Mouse (Mus musculus) midbrain, embryonic 12.5 days (tissue): ENCODE measurements around the gene Pparg. TPM values are rescaled to one million over a fixed set of nuclear protein-coding genes. Genes with fewer than 3 reads are reported as not detected.

ENCODE experiments used
- ATAC-seq: fragments of 200-750 bp; cut with Nextera tagmentation; 2 replicates; pipeline ENCODE4 v1.8.0; 2017; ENCODE audit warnings: low read depth, moderate TSS enrichment, moderate library complexity; ENCODE audit not compliant: low FRiP score
- H3K27ac ChIP-seq: fragments of 300-500 bp; sonication (generic); replicated peaks from 2 replicates; pipeline ENCODE4 v1.5.1; 2016; ENCODE audit warnings: mild to moderate bottlenecking
- H3K27me3 ChIP-seq: fragments of 300-500 bp; sonication (generic); 2 replicates; pipeline ENCODE4 v1.6.1; 2016; ENCODE audit warnings: mild to moderate bottlenecking
- H3K36me3 ChIP-seq: fragments of 300-500 bp; sonication (generic); 2 replicates; pipeline ENCODE4 v1.6.1; 2016
- H3K4me1 ChIP-seq: fragments of 300-500 bp; sonication (generic); 2 replicates; pipeline ENCODE4 v1.6.1; 2016
- H3K4me2 ChIP-seq: fragments of 300-500 bp; sonication (generic); replicated peaks from 2 replicates; pipeline ENCODE4 v1.6.1; 2016; ENCODE audit warnings: mild to moderate bottlenecking, moderate library complexity
- H3K4me3 ChIP-seq: fragments of 300-500 bp; sonication (generic); 2 replicates; pipeline ENCODE4 v1.5.1; 2016; ENCODE audit warnings: mild to moderate bottlenecking
- H3K9ac ChIP-seq: fragments of 300-500 bp; sonication (generic); replicated peaks from 2 replicates; pipeline ENCODE4 v1.6.1; 2016; ENCODE audit warnings: mild to moderate bottlenecking, moderate library complexity
- H3K9me3 ChIP-seq: fragments of 300-500 bp; sonication (generic); 2 replicates; pipeline ENCODE4 v1.6.1; 2016; ENCODE audit warnings: mild to moderate bottlenecking
- WGBS: fragments of 180-500 bp; shearing (Covaris S2); methylation state at CpG from one replicate; pipeline ENCODE4 v1.1.7; 2016; 5-methylcytosine and 5-hydroxymethylcytosine counted together
- polyA plus RNA-seq: library from polyadenylated mRNA; unstranded; fragments of >200 nt; fragmentation: Nextera tagmentation; extraction: Ambion mirVana; gene quantifications from 2 replicates; pipeline ENCODE4 v1.2.1, GENCODE M21; 2016

Gene Pparg
- polyA plus RNA-seq, 1 experiment from 2014 or later = 0.32 TPM

GRCm38 (mm10) chr6:115424433-115424832 lies 63.7 kb downstream of the Pparg start:
- Histone ChIP-seq H3K4me3 (no peak overlapping the region), H3K9me3 (no peaks in the 10 kb centered on the region), H3K9ac (no peak overlapping the region), H3K36me3 (no peaks in the 10 kb centered on the region), H3K27me3 (no peaks in the 10 kb centered on the region), H3K27ac (no peak overlapping the region), H3K4me2 (no peak overlapping the region), H3K4me1 (no peaks in the 10 kb centered on the region)
- ATAC-seq = no peak
- 89% methylated on average over 3 of the region's 3 CpGs for WGBS

GRCm38 (mm10) chr6:115432726-115433125 lies 72.0 kb downstream of the Pparg start:
- Histone ChIP-seq H3K4me3 (no peak overlapping the region), H3K4me1 (no peaks in the 10 kb centered on the region), H3K36me3 (no peaks in the 10 kb centered on the region), H3K4me2 (no peak overlapping the region), H3K27ac (no peak overlapping the region), H3K9ac (no peak overlapping the region), H3K27me3 (no peaks in the 10 kb centered on the region), H3K9me3 (no peaks in the 10 kb centered on the region)
- ATAC-seq = no peak
- 72% methylated on average over 2 of the region's 2 CpGs for WGBS

- 80% methylated on average over 1 of the region's 1 CpGs for WGBS
Observed at GRCm38 (mm10) chr6:115434054-115434453, 73.3 kb downstream of the Pparg start.

GRCm38 (mm10) chr6:115434816-115435215 lies 74.1 kb downstream of the Pparg start:
- Histone ChIP-seq H3K27me3 (no peaks in the 10 kb centered on the region), H3K9me3 (no peaks in the 10 kb centered on the region), H3K4me3 (no peak overlapping the region), H3K36me3 (no peaks in the 10 kb centered on the region), H3K4me1 (no peaks in the 10 kb centered on the region), H3K9ac (no peak overlapping the region), H3K27ac (no peak overlapping the region), H3K4me2 (no peak overlapping the region)
- 86% methylated on average over 2 of the region's 2 CpGs for WGBS
- no peak for ATAC-seq

More at GRCm38 (mm10) chr6:115434054-115434453, 73.3 kb downstream of the Pparg start:
- no peaks in the 10 kb centered on the region for H3K4me1 ChIP-seq
- H3K4me3 ChIP-seq = no peak overlapping the region
- H3K36me3 ChIP-seq = no peaks in the 10 kb centered on the region
- no peak overlapping the region for H3K27ac ChIP-seq
- H3K27me3 ChIP-seq = no peaks in the 10 kb centered on the region
- ATAC-seq = no peak
- no peak overlapping the region for H3K9ac ChIP-seq
- no peaks in the 10 kb centered on the region for H3K9me3 ChIP-seq
- no peak overlapping the region for H3K4me2 ChIP-seq

GRCm38 (mm10) chr6:115440231-115441006 lies 79.7 kb downstream of the Pparg start:
- no peak overlapping the region for H3K9ac ChIP-seq
- no peaks in the 10 kb centered on the region for H3K9me3 ChIP-seq
- H3K27ac ChIP-seq = no peak overlapping the region
- no peaks in the 10 kb centered on the region for H3K4me1 ChIP-seq
- no peak overlapping the region for H3K4me2 ChIP-seq
- no peak for ATAC-seq
- H3K4me3 ChIP-seq = no peak overlapping the region
- no peaks in the 10 kb centered on the region for H3K36me3 ChIP-seq
- H3K27me3 ChIP-seq = no peaks in the 10 kb centered on the region
- 80% methylated on average over 5 of the region's 5 CpGs for WGBS

- WGBS = 81% methylated on average over 1 of the region's 1 CpGs
- ATAC-seq = no peak
Observed at GRCm38 (mm10) chr6:115452501-115452900, 91.8 kb downstream of the Pparg start.

GRCm38 (mm10) chr6:115462743-115463337 lies 102.1 kb downstream of the Pparg start:
- Histone ChIP-seq H3K4me2 (no peak overlapping the region), H3K9ac (no peak overlapping the region), H3K27me3 (no peaks in the 10 kb centered on the region), H3K36me3 (no peaks in the 10 kb centered on the region), H3K27ac (no peak overlapping the region), H3K9me3 (no peaks in the 10 kb centered on the region), H3K4me3 (no peak overlapping the region), H3K4me1 (peaks cover 4% of the 10 kb centered on the region; the same call in 1 of the 2 replicates)
- WGBS = 94% methylated on average over 16 of the region's 16 CpGs
- ATAC-seq = no peak

More at GRCm38 (mm10) chr6:115452501-115452900, 91.8 kb downstream of the Pparg start:
- H3K4me2 ChIP-seq = no peak overlapping the region
- H3K4me3 ChIP-seq = no peak overlapping the region
- H3K9ac ChIP-seq = no peak overlapping the region
- no peak overlapping the region for H3K27ac ChIP-seq
- no peaks in the 10 kb centered on the region for H3K27me3 ChIP-seq
- no peaks in the 10 kb centered on the region for H3K4me1 ChIP-seq
- no peaks in the 10 kb centered on the region for H3K9me3 ChIP-seq
- H3K36me3 ChIP-seq = no peaks in the 10 kb centered on the region

- WGBS = 87% methylated on average over 2 of the region's 2 CpGs
- Histone ChIP-seq H3K4me2 (no peak overlapping the region), H3K36me3 (no peaks in the 10 kb centered on the region), H3K27me3 (no peaks in the 10 kb centered on the region), H3K4me3 (no peak overlapping the region), H3K4me1 (peaks cover 4% of the 10 kb centered on the region; the same call in 1 of the 2 replicates), H3K9me3 (no peaks in the 10 kb centered on the region), H3K27ac (no peak overlapping the region), H3K9ac (no peak overlapping the region)
- no peak for ATAC-seq
Observed at GRCm38 (mm10) chr6:115463338-115463737, 102.6 kb downstream of the Pparg start.

GRCm38 (mm10) chr6:115464661-115465060 lies 103.9 kb downstream of the Pparg start:
- ATAC-seq = no peak
- Histone ChIP-seq H3K4me3 (no peak overlapping the region), H3K4me1 (peaks cover 4% of the 10 kb centered on the region; the same call in 1 of the 2 replicates), H3K27ac (no peak overlapping the region), H3K36me3 (no peaks in the 10 kb centered on the region), H3K4me2 (no peak overlapping the region), H3K9ac (no peak overlapping the region), H3K9me3 (no peaks in the 10 kb centered on the region), H3K27me3 (no peaks in the 10 kb centered on the region)
- WGBS = 38% methylated on average over 3 of the region's 3 CpGs

- H3K4me3 ChIP-seq = no peak overlapping the region
- H3K27me3 ChIP-seq = no peaks in the 10 kb centered on the region
- no peaks in the 10 kb centered on the region for H3K9me3 ChIP-seq
- no peak for ATAC-seq
- H3K27ac ChIP-seq = no peak overlapping the region
- 43% methylated on average over 2 of the region's 2 CpGs for WGBS
- no peaks in the 10 kb centered on the region for H3K36me3 ChIP-seq
- no peak overlapping the region for H3K9ac ChIP-seq
- peaks cover 4% of the 10 kb centered on the region; the same call in 1 of the 2 replicates for H3K4me1 ChIP-seq
- no peak overlapping the region for H3K4me2 ChIP-seq
Observed at GRCm38 (mm10) chr6:115465463-115465862, 104.7 kb downstream of the Pparg start.

- WGBS = 38% methylated on average over 4 of the region's 4 CpGs
- no peak overlapping the region for H3K9ac ChIP-seq
- H3K27ac ChIP-seq = no peak overlapping the region
- no peak for ATAC-seq
- no peaks in the 10 kb centered on the region for H3K27me3 ChIP-seq
- H3K4me2 ChIP-seq = no peak overlapping the region
- peaks cover 4% of the 10 kb centered on the region; the same call in 1 of the 2 replicates for H3K4me1 ChIP-seq
- H3K36me3 ChIP-seq = no peaks in the 10 kb centered on the region
- no peak overlapping the region for H3K4me3 ChIP-seq
- H3K9me3 ChIP-seq = no peaks in the 10 kb centered on the region
Observed at GRCm38 (mm10) chr6:115465876-115466275, 105.1 kb downstream of the Pparg start.

- Histone ChIP-seq H3K27ac (no peak overlapping the region), H3K27me3 (no peaks in the 10 kb centered on the region), H3K9me3 (no peaks in the 10 kb centered on the region), H3K9ac (no peak overlapping the region), H3K4me3 (no peak overlapping the region), H3K36me3 (no peaks in the 10 kb centered on the region), H3K4me2 (no peak overlapping the region), H3K4me1 (peaks cover 4% of the 10 kb centered on the region; the same call in 1 of the 2 replicates)
- WGBS = 70% methylated on average over 3 of the region's 3 CpGs
- no peak for ATAC-seq
Observed at GRCm38 (mm10) chr6:115466601-115467000, 105.8 kb downstream of the Pparg start.
